Mouse (Mus musculus) kidney, postnatal 0 days (tissue): Measurements from ENCODE around the gene Fndc9. TPM values are rescaled to one million over a fixed set of nuclear protein-coding genes. Genes with fewer than 3 reads are reported as not detected.
A peak's percentile ranks its signal among the peaks of the same experiment; 100 is the strongest.

Experiments used
- ATAC-seq: fragments of 200-750 bp; cut with Nextera tagmentation; replicated peaks from 2 replicates; pipeline ENCODE4 v1.8.0; 2017; ENCODE audit warnings: low read depth, moderate number of reproducible peaks, moderate TSS enrichment, moderate library complexity; ENCODE audit not compliant: low FRiP score
- DNase-seq: peaks from one replicate; pipeline ENCODE4 v3.0.0-alpha.2; 2016; ENCODE audit warnings: low spot score
- H3K27ac ChIP-seq: fragments of 300-500 bp; sonication (generic); 2 replicates; pipeline ENCODE4 v1.5.1; 2014; ENCODE audit warnings: mild to moderate bottlenecking
- H3K27me3 ChIP-seq: fragments of 300-500 bp; sonication (generic); 2 replicates; pipeline ENCODE4 v1.6.1; 2014; ENCODE audit warnings: low read length, mixed read lengths; ENCODE audit not compliant: insufficient read depth
- H3K36me3 ChIP-seq: fragments of 300-500 bp; sonication (generic); 2 replicates; pipeline ENCODE4 v1.6.1; 2014; ENCODE audit warnings: low read length, mixed read lengths; ENCODE audit not compliant: insufficient read depth
- H3K4me1 ChIP-seq: fragments of 300-500 bp; sonication (generic); replicated peaks from 2 replicates; pipeline ENCODE4 v1.6.1; 2014; ENCODE audit warnings: antibody characterized with exemption, low read length, mixed read lengths; ENCODE audit not compliant: insufficient read depth
- H3K4me2 ChIP-seq: fragments of 300-500 bp; sonication (generic); 2 replicates; pipeline ENCODE4 v1.6.1; 2014; ENCODE audit warnings: mild to moderate bottlenecking, low read length, moderate library complexity, mixed read lengths
- H3K4me3 ChIP-seq: fragments of 300-500 bp; sonication (generic); replicated peaks from 2 replicates; pipeline ENCODE4 v1.5.1; 2014; ENCODE audit warnings: low read depth, low read length
- H3K9ac ChIP-seq: fragments of 300-500 bp; sonication (generic); 2 replicates; pipeline ENCODE4 v1.6.1; 2014; ENCODE audit warnings: low read depth, low read length
- H3K9me3 ChIP-seq: fragments of 300-500 bp; sonication (generic); replicated peaks from 2 replicates; pipeline ENCODE4 v1.6.1; 2016; ENCODE audit warnings: low read length, inconsistent platforms, mixed read lengths
- CTCF ChIP-seq: IDR thresholded peaks from 2 replicates; pipeline ENCODE4 v1.5.1; 2016; ENCODE audit warnings: antibody characterized with exemption, low read depth, mild to moderate bottlenecking, moderate library complexity
- WGBS: fragments of 180-500 bp; shearing (Covaris S2); extraction: QIAGEN DNeasy Blood & Tissue Kit; methylation state at CpG from one replicate; pipeline ENCODE4 v1.1.7; 2014; 5-methylcytosine and 5-hydroxymethylcytosine counted together
- polyA plus RNA-seq: library from polyadenylated mRNA; unstranded; fragments of >200 nt; fragmentation: Nextera tagmentation; extraction: Ambion mirVana; gene quantifications from 2 replicates; pipeline ENCODE4 v1.2.1, GENCODE M21; 2015

The Fndc9 gene
- polyA plus RNA-seq, 1 experiment from 2014 or later = 0.11 TPM

DNA sequence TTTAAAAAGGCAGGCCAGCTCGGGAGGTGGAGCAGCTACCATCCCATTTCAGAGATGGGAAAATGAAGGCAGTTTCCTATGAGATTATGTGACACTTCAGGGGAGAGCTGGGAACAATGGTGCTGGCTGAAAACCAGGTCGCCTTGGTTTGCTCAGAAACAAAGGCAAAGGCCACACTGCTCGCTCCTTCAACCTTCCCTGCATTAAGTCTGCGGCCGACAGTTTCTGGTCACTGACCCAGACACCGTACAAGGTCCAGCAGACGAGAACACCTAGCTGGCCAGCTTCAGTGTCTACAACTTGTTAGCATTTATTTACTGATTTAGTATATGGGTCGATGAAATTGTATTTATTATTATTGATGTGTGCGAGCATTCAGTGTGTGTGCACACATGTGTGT is 30.5 kb upstream of the Fndc9 start:
- H3K9ac ChIP-seq = no peak overlapping the region
- peaks cover 15% of the 10 kb centered on the region; the same call in 1 of the 2 replicates for H3K4me1 ChIP-seq
- 78% methylated on average over 9 of the region's 9 CpGs for WGBS
- no peaks in the 10 kb centered on the region for H3K36me3 ChIP-seq
- H3K27ac ChIP-seq = no peak overlapping the region
- DNase-seq = no peak
- H3K4me2 ChIP-seq = no peak overlapping the region
- H3K4me3 ChIP-seq = no peak overlapping the region
- no peak for ATAC-seq
- no peaks in the 10 kb centered on the region for H3K27me3 ChIP-seq
- no peak for TF ChIP-seq CTCF
- no peaks in the 10 kb centered on the region for H3K9me3 ChIP-seq

DNA sequence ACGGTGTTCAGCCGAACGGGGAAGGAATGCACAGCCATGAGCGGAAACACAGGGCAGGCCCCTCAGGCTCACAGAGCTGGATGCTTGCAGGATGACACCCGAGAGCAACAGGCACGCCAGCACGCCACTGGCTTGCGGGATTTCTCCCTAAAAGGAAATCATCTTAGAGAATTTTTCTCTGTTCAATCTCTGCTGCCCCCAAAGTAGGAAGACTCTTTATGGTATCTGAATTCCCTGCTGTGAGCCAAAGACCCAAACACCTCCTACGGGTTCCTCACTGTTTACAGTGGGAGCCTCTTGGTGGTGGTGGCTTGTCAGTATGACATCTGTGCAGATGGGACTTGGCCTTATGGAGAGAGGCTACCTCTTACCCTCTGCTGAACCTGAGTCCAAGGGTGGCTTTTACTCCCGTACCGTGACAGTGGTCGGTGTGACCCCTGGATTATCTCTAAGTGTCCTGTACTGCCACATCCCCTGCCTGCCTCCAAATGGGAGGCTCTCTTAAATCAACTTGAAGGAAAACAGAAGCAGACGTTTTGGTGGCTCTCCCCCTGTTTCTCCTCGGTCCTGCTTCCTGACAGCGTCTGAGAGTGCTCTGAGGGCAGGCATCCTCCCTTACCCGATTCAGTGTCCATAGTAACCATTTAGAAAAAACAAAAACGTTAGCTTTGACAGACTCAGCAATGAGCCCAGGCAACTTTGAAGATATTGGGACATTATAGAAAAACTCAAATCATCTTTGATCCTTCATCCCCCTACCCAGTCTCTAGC is 29.5 kb upstream of the Fndc9 start:
- Histone ChIP-seq H3K9ac (no peak overlapping the region), H3K27me3 (no peaks in the 10 kb centered on the region), H3K4me2 (no peak overlapping the region), H3K27ac (no peak overlapping the region), H3K4me3 (no peak overlapping the region), H3K36me3 (no peaks in the 10 kb centered on the region), H3K9me3 (no peaks in the 10 kb centered on the region), H3K4me1 (peaks cover 15% of the 10 kb centered on the region; the same call in 1 of the 2 replicates)
- ATAC-seq = no peak; the same call in 1 of the 2 replicates
- 22% methylated on average over 17 of the region's 17 CpGs for WGBS
- peak; percentile 82 for DNase-seq
- TF ChIP-seq CTCF = no peak

DNA sequence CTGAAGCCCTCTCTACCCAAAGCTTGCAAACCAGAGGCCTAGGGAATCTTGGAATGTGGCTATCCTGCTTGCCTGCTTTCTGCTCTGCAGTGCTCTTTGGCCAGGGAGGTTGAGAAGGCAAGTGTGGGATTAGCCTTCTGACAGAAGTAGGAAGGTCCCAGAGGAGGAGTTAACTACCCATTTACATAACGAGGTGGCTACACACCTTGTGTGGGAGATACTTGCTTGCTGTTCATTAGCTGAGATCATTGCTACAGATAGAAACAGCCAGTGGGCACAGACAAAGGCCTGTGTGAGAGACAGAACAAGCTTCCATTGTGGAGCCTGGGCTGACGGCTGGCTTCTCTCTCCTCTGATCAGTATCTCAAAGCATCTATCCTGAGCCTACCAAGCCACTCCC is 25.4 kb upstream of the Fndc9 start:
- DNase-seq (no peak), ATAC-seq (0 out of 2 replicates have a peak, but pooled peaks have one; percentile 29)
- H3K4me2 ChIP-seq = no peak overlapping the region
- 42% methylated on average over 2 of the region's 2 CpGs for WGBS
- no peaks in the 10 kb centered on the region for H3K36me3 ChIP-seq
- no peaks in the 10 kb centered on the region for H3K9me3 ChIP-seq
- H3K27ac ChIP-seq = no peak overlapping the region
- peaks cover 22% of the 10 kb centered on the region for H3K4me1 ChIP-seq
- H3K9ac ChIP-seq = no peak overlapping the region
- TF ChIP-seq CTCF = no peak
- H3K4me3 ChIP-seq = no peak overlapping the region
- no peaks in the 10 kb centered on the region for H3K27me3 ChIP-seq

DNA sequence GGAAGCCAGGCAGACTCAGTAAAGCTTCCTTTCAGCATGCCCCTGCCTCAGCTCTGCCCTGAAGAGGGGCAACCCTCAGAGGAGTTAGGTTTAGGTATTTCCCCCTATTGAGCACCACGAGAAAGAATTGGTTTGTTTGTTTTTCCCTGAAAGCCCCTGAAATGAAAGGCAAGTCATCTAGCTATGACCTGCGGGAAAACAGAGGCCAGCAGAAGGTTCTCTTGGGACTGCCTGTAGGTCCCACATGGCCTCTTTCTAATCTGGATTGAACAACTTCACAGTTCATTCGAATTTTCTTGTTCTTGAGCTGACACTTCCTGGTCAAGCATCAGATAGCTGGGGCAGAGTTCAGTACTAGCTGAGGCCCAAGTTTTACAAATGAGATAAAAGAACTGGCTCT is 23.5 kb upstream of the Fndc9 start:
- Histone ChIP-seq H3K9ac (no peak overlapping the region), H3K36me3 (no peaks in the 10 kb centered on the region), H3K9me3 (no peaks in the 10 kb centered on the region), H3K4me3 (no peak overlapping the region), H3K4me2 (no peak overlapping the region), H3K4me1 (peaks cover 24% of the 10 kb centered on the region), H3K27me3 (no peaks in the 10 kb centered on the region), H3K27ac (no peak overlapping the region)
- DNase-seq (no peak), ATAC-seq (no peak)
- TF ChIP-seq CTCF = no peak
- WGBS = 29% methylated on average over 3 of the region's 3 CpGs

DNA sequence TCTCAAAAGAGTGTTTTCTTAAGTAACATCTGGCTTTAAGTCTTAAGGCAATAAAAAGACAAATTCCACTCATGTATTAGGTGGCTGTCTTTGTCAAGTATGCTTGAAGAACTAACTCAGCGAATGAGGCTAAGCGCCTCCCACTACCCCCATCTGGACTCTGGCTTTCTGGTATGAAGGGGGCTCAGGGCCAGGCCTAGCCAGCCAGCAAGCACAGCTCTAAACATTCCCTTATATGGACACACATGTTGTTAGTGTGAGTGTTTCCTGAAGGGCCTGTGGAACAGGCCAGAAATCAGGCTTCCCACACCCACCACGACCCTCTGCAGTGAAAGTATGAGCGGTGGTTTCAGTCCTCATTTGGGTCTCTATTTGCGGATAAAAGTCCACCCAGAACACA is 21.5 kb upstream of the Fndc9 start:
- peak overlapping the region; percentile 86 for H3K27ac ChIP-seq
- peaks cover 24% of the 10 kb centered on the region for H3K4me1 ChIP-seq
- no peak overlapping the region for H3K4me2 ChIP-seq
- no peak overlapping the region for H3K9ac ChIP-seq
- ATAC-seq (no peak), DNase-seq (peak; percentile 91)
- H3K36me3 ChIP-seq = no peaks in the 10 kb centered on the region
- no peaks in the 10 kb centered on the region for H3K27me3 ChIP-seq
- H3K9me3 ChIP-seq = no peaks in the 10 kb centered on the region
- H3K4me3 ChIP-seq = no peak overlapping the region
- WGBS = 48% methylated on average over 5 of the region's 5 CpGs
- no peak for TF ChIP-seq CTCF

DNA sequence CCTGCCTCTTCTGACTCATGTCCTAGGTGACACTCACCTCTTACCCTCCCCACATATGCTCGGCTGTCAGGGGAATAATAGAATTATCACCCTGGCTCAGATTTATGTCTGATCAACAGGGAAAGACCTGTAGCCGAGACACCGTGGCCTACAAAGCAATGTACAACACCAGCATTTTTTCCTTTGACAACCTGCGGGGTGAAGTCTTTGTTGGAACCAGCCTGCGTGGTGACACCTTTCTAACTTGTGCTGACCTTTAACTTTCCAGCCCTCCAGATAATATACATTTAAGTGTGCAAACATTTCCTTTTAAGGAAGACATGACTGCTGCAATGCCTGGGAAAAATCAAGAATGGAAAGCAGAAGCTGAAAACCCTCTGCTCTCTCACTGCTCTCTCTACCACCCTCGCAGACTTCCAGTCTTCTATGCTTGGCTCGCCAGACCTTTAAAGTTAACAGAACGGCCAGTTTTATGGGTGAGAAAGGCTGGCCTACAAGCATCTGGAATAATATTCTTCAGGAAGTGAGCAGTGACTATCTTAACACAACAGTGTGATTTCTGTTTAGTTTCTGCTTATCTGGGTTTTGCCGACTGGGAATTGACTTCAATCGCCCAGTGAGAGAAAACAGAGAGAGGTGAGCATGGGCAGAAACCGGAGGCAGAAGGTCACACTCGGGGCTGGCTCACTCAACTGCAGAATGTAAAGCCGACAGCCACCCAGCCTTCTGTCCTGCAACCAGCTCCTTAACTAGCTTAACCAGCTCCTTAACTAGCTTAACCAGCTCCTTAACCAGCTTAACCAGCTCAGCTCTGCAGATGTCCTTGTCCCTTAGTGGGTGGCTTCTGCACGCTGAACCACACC is 20.7 kb upstream of the Fndc9 start:
- H3K4me2 ChIP-seq = no peak overlapping the region

More for the DNA sequence above, 20.7 kb upstream of the Fndc9 start:
- no peak overlapping the region for H3K4me3 ChIP-seq
- H3K9me3 ChIP-seq = no peaks in the 10 kb centered on the region
- 0 out of 2 replicates have a peak overlapping the region, but pooled peaks have one; percentile 8 for H3K9ac ChIP-seq
- H3K4me1 ChIP-seq = peaks cover 24% of the 10 kb centered on the region
- H3K27me3 ChIP-seq = no peaks in the 10 kb centered on the region
- H3K27ac ChIP-seq = peak overlapping the region; percentile 86
- WGBS = 36% methylated on average over 14 of the region's 14 CpGs
- ATAC-seq = no peak
- peak; percentile 51 for DNase-seq
- TF ChIP-seq CTCF = no peak
- no peaks in the 10 kb centered on the region for H3K36me3 ChIP-seq
